Mouse (Mus musculus) megakaryocyte, embryonic 14.5 days (primary cell): ENCODE measurements around the gene Gm9780.
"Not testable (repeated sequence)": the region's sequence is repeated elsewhere in the genome, so short reads cannot be mapped to it uniquely, and the experiment has no call there.

Experiments
- FLI1 ChIP-seq: IDR thresholded peaks from 2 replicates; pipeline ENCODE4 v1.6.1; 2012; ENCODE audit warnings: low read length, inconsistent platforms, mixed read lengths
- GATA1 ChIP-seq: IDR thresholded peaks from 3 replicates; pipeline ENCODE4 v1.6.1; 2012; ENCODE audit warnings: mixed read lengths, low read length, inconsistent platforms, borderline replicate concordance

DNA sequence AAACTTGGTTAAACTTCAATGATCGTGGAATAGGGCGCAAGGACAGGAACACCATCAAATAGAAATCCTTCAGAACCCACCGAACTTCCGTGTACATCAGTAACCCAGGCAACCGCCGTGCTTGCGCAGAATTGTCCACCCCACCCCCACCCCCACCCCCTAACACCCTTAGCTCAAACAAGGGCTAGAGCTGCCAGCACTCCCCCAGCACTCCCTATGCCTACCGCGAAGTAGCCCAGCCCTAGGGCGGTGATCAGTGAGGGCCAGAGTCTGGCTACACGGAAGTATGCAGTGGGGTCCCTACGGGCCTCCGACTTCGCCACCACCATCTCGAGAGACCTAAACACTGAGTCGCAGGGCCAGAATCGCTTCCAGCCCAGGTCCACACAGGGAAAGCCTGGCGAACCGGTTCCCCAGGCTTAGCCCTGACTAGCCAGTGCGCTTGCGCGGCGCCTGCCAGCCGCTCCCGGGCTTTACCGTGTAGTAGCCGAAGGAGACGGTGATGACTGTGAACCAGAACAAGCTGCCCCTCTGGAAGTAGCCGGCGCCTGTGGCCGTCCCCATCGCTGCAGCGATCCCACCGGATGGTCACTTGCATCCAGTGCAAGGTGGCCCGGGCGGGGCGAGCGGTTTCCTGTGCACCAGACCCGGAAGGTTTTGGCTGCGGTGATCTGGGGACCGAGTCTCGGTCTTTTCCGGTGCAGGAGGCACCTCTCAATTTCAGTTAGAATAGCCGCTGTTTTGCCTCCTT lies 24.2 kb upstream of the Gm9780 start:
- not testable (repeated sequence) for TF ChIP-seq GATA1, FLI1
